Mouse (Mus musculus) cortical plate, adult 2 months (tissue): Measurements from ENCODE around the gene Pnkd. TPM values are rescaled to one million over a fixed set of nuclear protein-coding genes. Genes with fewer than 3 reads are reported as not detected.
"Not testable (repeated sequence)": the region's sequence is repeated elsewhere in the genome, so short reads cannot be mapped to it uniquely, and the experiment has no call there.

ENCODE experiments used
- H3K27ac ChIP-seq: fragments of 200-500 bp; 2 replicates; pipeline ENCODE4 v1.5.1; 2012; ENCODE audit warnings: low read length, control low read depth, inconsistent platforms; ENCODE audit not compliant: insufficient read depth
- H3K4me1 ChIP-seq: fragments of 200-500 bp; 2 replicates; pipeline ENCODE4 v1.6.1; 2011; ENCODE audit warnings: low read length; ENCODE audit not compliant: control insufficient read depth, insufficient read depth
- H3K4me3 ChIP-seq: fragments of 200-500 bp; 2 replicates; pipeline ENCODE4 v1.5.1; 2011; ENCODE audit warnings: mild to moderate bottlenecking, low read length, control low read depth; ENCODE audit not compliant: insufficient read depth
- CTCF ChIP-seq: fragments of 200-500 bp; IDR thresholded peaks from 2 replicates; pipeline ENCODE4 v1.5.1; 2011; ENCODE audit warnings: mild to moderate bottlenecking, control low read depth, low read length; ENCODE audit not compliant: insufficient read depth; ENCODE audit errors: extremely low read depth
- POLR2A ChIP-seq: fragments of 200-500 bp; IDR thresholded peaks from 2 replicates; pipeline ENCODE4 v1.6.1; 2011; ENCODE audit warnings: mild to moderate bottlenecking, low read length, control low read depth; ENCODE audit not compliant: insufficient read depth; ENCODE audit errors: extremely low read depth
- polyA plus RNA-seq: library from polyadenylated mRNA; depleted of rRNA; stranded (reverse); fragments of >200 nt; gene quantifications from 2 replicates; pipeline ENCODE4 v1.2.3, GENCODE M21; 2012

Gene Pnkd
- polyA plus RNA-seq, 1 experiment: 138 TPM

DNA sequence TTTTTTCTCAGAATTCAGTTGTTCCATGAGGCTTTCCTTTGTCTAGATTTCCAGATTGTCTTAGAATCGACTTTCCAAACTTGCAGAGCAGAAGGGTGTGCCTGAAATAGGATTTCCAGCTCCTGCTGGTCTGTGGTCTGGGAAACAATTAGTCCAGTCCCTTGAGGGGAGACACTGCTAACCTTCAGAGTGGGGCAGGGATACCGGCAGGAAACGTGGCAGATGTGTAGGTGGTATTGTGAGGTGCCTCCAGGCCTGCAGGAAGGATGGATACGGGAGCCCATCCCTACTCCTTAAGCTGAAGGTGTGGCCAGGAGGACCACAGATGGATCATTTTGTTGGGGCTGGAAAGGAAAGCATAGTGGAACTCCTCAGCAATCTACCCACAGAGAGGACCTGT, 50.3 kb downstream of the Pnkd start:
- peaks cover 6% of the 10 kb centered on the region; the same call in 1 of the 2 replicates for H3K4me1 ChIP-seq
- H3K27ac ChIP-seq: no peak overlapping the region
- H3K4me3 ChIP-seq: no peak overlapping the region
- TF ChIP-seq CTCF (no peak), POLR2A (no peak)

DNA sequence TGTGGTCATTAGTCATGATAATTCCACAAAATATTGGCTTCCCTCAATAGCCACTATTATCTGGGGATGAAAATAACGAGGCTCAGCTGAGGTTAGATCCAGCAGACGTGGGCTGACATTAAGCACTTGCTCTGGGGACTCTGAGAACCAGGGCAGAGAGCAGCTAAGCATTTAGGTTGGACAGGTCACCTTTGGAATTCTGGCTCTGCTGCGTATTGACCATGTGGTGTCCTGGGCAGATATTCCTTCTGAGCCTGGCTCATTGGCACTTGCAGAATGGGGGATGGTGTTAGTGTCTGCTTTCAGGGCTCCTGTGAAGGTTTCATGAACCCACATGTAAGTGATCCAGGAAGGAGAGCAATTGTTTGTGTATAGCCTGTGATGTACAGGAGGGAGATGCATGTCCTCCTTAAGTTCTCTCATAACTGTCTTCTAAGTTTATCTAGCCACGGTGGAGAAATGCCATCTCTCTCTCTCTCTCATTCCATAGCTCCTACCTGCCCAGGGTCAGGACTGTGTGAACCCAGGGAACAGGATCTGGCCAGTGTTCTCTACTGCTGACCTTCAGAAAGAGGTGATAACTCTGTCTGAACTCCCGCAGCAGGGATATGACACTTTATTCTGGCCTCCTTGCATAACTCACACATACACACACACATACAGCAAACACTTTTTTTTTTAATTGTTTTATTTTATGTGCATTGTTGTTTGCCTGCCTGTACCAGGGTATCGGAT, 50.9 kb downstream of the Pnkd start:
- peaks cover 9% of the 10 kb centered on the region; the same call in 1 of the 2 replicates for H3K4me1 ChIP-seq
- TF ChIP-seq POLR2A (no peak), CTCF (no peak)
- H3K27ac ChIP-seq: no peak overlapping the region
- H3K4me3 ChIP-seq: no peak overlapping the region

- H3K4me1 ChIP-seq: peaks cover 12% of the 10 kb centered on the region
- TF ChIP-seq CTCF (no peak), POLR2A (no peak)
- H3K27ac ChIP-seq: no peak overlapping the region
- H3K4me3 ChIP-seq: no peak overlapping the region
These were observed 52.6 kb downstream of the Pnkd start for GRCm38 (mm10) chr1:74337241-74337771.

- Histone ChIP-seq H3K27ac (no peak overlapping the region), H3K4me1 (peaks cover 12% of the 10 kb centered on the region), H3K4me3 (no peak overlapping the region)
- TF ChIP-seq CTCF: no peak
- no peak for TF ChIP-seq POLR2A
These were observed 53.3 kb downstream of the Pnkd start for GRCm38 (mm10) chr1:74338013-74338412.

DNA sequence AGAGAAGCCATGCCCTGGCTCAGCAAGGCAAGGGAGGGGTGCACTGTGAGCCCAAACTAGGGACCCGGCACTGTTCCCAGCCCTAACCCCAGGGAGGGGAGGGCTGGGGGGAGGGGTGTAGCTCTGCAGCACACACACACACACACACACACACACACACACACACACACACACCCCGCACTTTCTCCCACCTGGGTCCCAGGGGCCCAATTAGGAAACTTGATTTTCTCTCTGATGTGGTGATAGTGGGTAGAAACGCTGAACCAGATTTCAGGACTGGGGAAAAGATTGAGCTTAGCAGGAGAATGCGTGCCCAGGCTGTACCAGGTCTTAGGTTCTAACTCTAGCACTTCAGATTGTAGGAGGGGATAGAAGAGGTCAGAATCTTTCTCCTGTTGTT, 53.9 kb downstream of the Pnkd start:
- peaks cover 10% of the 10 kb centered on the region for H3K4me1 ChIP-seq
- TF ChIP-seq POLR2A (no peak), CTCF (no peak)
- H3K27ac ChIP-seq: no peak overlapping the region
- H3K4me3 ChIP-seq: no peak overlapping the region

GRCm38 (mm10) chr1:74339917-74340316, 55.2 kb downstream of the Pnkd start:
- TF ChIP-seq POLR2A: no peak
- TF ChIP-seq CTCF: no peak
- H3K4me1 ChIP-seq: peaks cover 10% of the 10 kb centered on the region
- H3K4me3 ChIP-seq: no peak overlapping the region
- no peak overlapping the region for H3K27ac ChIP-seq

DNA sequence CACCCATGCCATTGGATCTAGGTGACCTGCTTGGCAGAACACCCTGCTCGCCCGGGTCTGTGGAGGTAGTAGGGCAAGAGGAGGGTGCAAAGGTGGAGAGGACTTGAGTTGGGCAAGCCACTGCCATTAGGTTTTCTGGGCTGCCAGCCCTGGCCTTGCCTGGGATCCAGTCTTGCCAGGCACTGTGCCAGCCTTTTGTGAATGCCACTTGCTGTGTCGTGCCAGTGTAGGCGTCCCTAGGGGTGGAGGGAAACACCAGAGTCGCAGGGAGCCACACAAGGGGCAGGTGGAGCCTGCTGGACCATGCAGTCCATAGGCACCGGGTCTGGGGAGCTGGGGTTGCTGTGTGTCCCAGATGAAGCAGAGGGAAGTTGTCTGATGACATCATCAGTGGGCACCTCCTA, 55.6 kb downstream of the Pnkd start:
- H3K27ac ChIP-seq: no peak overlapping the region
- no peak overlapping the region for H3K4me3 ChIP-seq
- TF ChIP-seq CTCF (no peak), POLR2A (no peak)
- peaks cover 8% of the 10 kb centered on the region for H3K4me1 ChIP-seq

GRCm38 (mm10) chr1:74340992-74341391, 56.3 kb downstream of the Pnkd start:
- not testable (repeated sequence) for H3K4me3 ChIP-seq, H3K4me1 ChIP-seq, H3K27ac ChIP-seq

GRCm38 (mm10) chr1:74341898-74342297, 57.2 kb downstream of the Pnkd start:
- TF ChIP-seq POLR2A (no peak), CTCF (no peak)
- Histone ChIP-seq H3K4me3 (no peak overlapping the region), H3K4me1 (peaks cover 8% of the 10 kb centered on the region), H3K27ac (no peak overlapping the region)

DNA sequence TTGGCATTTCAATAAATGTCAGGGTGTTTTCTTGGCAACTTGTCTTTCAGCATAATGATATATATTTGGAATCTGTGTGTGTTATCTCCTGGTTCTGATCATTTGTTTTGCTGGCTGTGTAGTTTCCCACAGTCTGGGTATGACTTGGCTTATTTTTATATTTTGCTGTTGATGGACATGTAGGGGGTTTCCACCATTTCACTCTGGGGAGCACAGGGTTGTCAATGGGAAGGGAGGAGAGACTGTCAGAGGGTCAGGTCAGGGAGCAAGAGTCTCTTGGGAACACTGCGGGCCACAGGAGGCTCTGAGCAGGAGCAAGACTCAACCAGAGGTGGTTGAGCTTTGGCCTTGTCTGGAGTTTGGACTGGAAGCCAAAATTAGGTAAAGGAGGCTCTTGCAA, 57.6 kb downstream of the Pnkd start:
- TF ChIP-seq POLR2A (no peak), CTCF (no peak)
- no peak overlapping the region for H3K4me3 ChIP-seq
- peaks cover 8% of the 10 kb centered on the region for H3K4me1 ChIP-seq

More for the DNA sequence above, 57.6 kb downstream of the Pnkd start:
- H3K27ac ChIP-seq: no peak overlapping the region
